Mouse (Mus musculus): ENCODE data around the gene Parp9.

- TF ChIP-seq CTCF (IDR thresholded peaks at IDR 0.05; ENCODE audit: borderline replicate concordance, control insufficient read depth, extremely low read depth, insufficient read depth, low read length, poor library complexity) (no peak), POLR2A (IDR thresholded peaks at IDR 0.05; ENCODE audit: control insufficient read depth, extremely low read depth, insufficient read depth, low read length, poor library complexity) (no peak)
These were observed 14.4 kb downstream of the Parp9 start for GRCm38 (mm10) chr16:35952628-35953130.
